In genomic region chr11:103696851-103697564, GRCm38 (mm10) we compare ENCODE assay signal across 7 mouse cellular contexts. TPM values are rescaled to one million over a fixed set of nuclear protein-coding genes. Genes with fewer than 3 reads are reported as not detected.
DNase-seq lines count a peak whose midpoint lies in the region; ATAC-seq lines count a peak whose summit lies in the region.

No protein-coding gene starts in this region.

- no peak for DNase-seq in lung, postnatal 4 days
- DNase-seq in hindbrain, embryonic 14.5 days (ENCODE audit: low spot score): peak; percentile 58
- no peak for DNase-seq in midbrain, embryonic 11.5 days (ENCODE audit: low spot score, missing footprints)
- DNase-seq in retina, embryonic 14.5 days (ENCODE audit: low spot score): no peak
- no peak for DNase-seq in adrenal gland, postnatal 25 days

- H3K9me3 ChIP-seq in lung, embryonic 16.5 days (ENCODE audit: control insufficient read depth, low read length): no peaks in the 10 kb centered on the region
- no peaks in the 10 kb centered on the region for H3K9me3 ChIP-seq in hindbrain, embryonic 14.5 days (ENCODE audit: control insufficient read depth, low read length)
- H3K9me3 ChIP-seq in midbrain, embryonic 11.5 days (ENCODE audit: control insufficient read depth, low read length): no peaks in the 10 kb centered on the region

- ATAC-seq in lung, embryonic 16.5 days (ENCODE audit: low read depth): peak; percentile 59
- ATAC-seq in common myeloid progenitor, adult 5-6 weeks (replicated peaks; ENCODE audit: low read depth, poor library complexity, severe bottlenecking): peak; percentile 48
- no peak for ATAC-seq in hindbrain, embryonic 14.5 days (ENCODE audit: low FRiP score)
- no peak; the same call in 1 of the 2 replicates for ATAC-seq in midbrain, embryonic 11.5 days (ENCODE audit: low FRiP score)

- WGBS in lung, embryonic 16.5 days: under 1% methylated on average over 18 of the region's 18 CpGs
- 2% methylated on average over 18 of the region's 18 CpGs for WGBS in hindbrain, embryonic 14.5 days
- WGBS in midbrain, embryonic 11.5 days: 2% methylated on average over 18 of the region's 18 CpGs

- no peaks in the 10 kb centered on the region for H3K36me3 ChIP-seq in lung, embryonic 16.5 days (ENCODE audit: control insufficient read depth, insufficient read depth, low read length)
- H3K36me3 ChIP-seq in hindbrain, embryonic 14.5 days (replicated peaks; ENCODE audit: control insufficient read depth, insufficient read depth): no peaks in the 10 kb centered on the region
- H3K36me3 ChIP-seq in midbrain, embryonic 11.5 days (ENCODE audit: control insufficient read depth, insufficient read depth, low read length): no peaks in the 10 kb centered on the region

- 0 out of 2 replicates have a peak, but pooled peaks cover 4% of the 10 kb centered on the region for H3K4me1 ChIP-seq in lung, embryonic 16.5 days (replicated peaks; ENCODE audit: control insufficient read depth, insufficient read depth, low read length)
- peaks cover 18% of the 10 kb centered on the region for H3K4me1 ChIP-seq in hindbrain, embryonic 14.5 days (replicated peaks; ENCODE audit: control insufficient read depth, insufficient read depth, low read length)
- H3K4me1 ChIP-seq in midbrain, embryonic 11.5 days (ENCODE audit: control insufficient read depth, insufficient read depth, low read length): peaks cover 4% of the 10 kb centered on the region; the same call in 1 of the 2 replicates

- H3K27ac ChIP-seq in lung, embryonic 16.5 days (ENCODE audit: low read length): peak overlapping the region; percentile 99
- H3K27ac ChIP-seq in hindbrain, embryonic 14.5 days: peak overlapping the region; percentile 98
- H3K27ac ChIP-seq in midbrain, embryonic 11.5 days (ENCODE audit: low read depth, low read length): peak overlapping the region; percentile 89

- H3K4me3 ChIP-seq in lung, embryonic 16.5 days (ENCODE audit: low read length): peak overlapping the region; percentile 94
- H3K4me3 ChIP-seq in hindbrain, embryonic 14.5 days (replicated peaks; ENCODE audit: low read length): peak overlapping the region; percentile 96
- H3K4me3 ChIP-seq in midbrain, embryonic 11.5 days (ENCODE audit: low read depth, low read length): peak overlapping the region; percentile 94

- H3K27me3 ChIP-seq in lung, embryonic 16.5 days (ENCODE audit: control insufficient read depth, insufficient read depth, low read depth, low read length): no peaks in the 10 kb centered on the region
- H3K27me3 ChIP-seq in hindbrain, embryonic 14.5 days (ENCODE audit: control insufficient read depth, insufficient read depth, low read length): no peaks in the 10 kb centered on the region
- H3K27me3 ChIP-seq in midbrain, embryonic 11.5 days (ENCODE audit: control insufficient read depth, insufficient read depth, low read length): no peaks in the 10 kb centered on the region

- peak overlapping the region; percentile 71 for H3K4me2 ChIP-seq in lung, embryonic 16.5 days (ENCODE audit: low read depth, low read length)
- H3K4me2 ChIP-seq in hindbrain, embryonic 14.5 days (replicated peaks): peak overlapping the region; percentile 58
- peak overlapping the region; percentile 67 for H3K4me2 ChIP-seq in midbrain, embryonic 11.5 days

- peak overlapping the region; percentile 92 for H3K9ac ChIP-seq in lung, embryonic 16.5 days (ENCODE audit: low read length)
- peak overlapping the region; percentile 96 for H3K9ac ChIP-seq in hindbrain, embryonic 14.5 days
- H3K9ac ChIP-seq in midbrain, embryonic 11.5 days (ENCODE audit: low read length): peak overlapping the region; percentile 79

RNA-seq across cellular contexts. Expression of gene Gosr2, which starts 0.7 kb away (rescaled TPM):
- polyA plus RNA-seq in lung, embryonic 16.5 days (2015; fragmentation: Nextera tagmentation; extraction: Ambion mirVana): 75.8 and 79.2 TPM in 2 replicates
- total RNA-seq in common myeloid progenitor, adult 5-6 weeks (2017): 35.9 and 42.9 TPM in 2 replicates
- polyA plus RNA-seq in hindbrain, embryonic 14.5 days (2014; fragmentation: Nextera tagmentation; extraction: Ambion mirVana): 93.0 and 97.6 TPM in 2 replicates
- polyA plus RNA-seq in midbrain, embryonic 11.5 days (2014; fragmentation: Nextera tagmentation; extraction: Ambion mirVana): 87.8 and 90.9 TPM in 2 replicates
- 76.0 and 82.7 TPM in 2 replicates for total RNA-seq in adrenal gland, postnatal 25 days (2021)

RNA-seq across cellular contexts. Expression of gene Rprml, which starts 47.6 kb away (rescaled TPM):
- polyA plus RNA-seq in lung, embryonic 16.5 days (2015; fragmentation: Nextera tagmentation; extraction: Ambion mirVana): not detected in 2 replicates
- total RNA-seq in common myeloid progenitor, adult 5-6 weeks (2017): not detected in 2 replicates
- 0.35 TPM in 1 of 2 replicates, not detected in the other for polyA plus RNA-seq in hindbrain, embryonic 14.5 days (2014; fragmentation: Nextera tagmentation; extraction: Ambion mirVana)
- polyA plus RNA-seq in midbrain, embryonic 11.5 days (2014; fragmentation: Nextera tagmentation; extraction: Ambion mirVana): not detected in 2 replicates
- total RNA-seq in adrenal gland, postnatal 25 days (2021): 0.64 TPM in 1 of 2 replicates, not detected in the other

RNA-seq across cellular contexts. Expression of gene Wnt9b, which starts 52.6 kb away (rescaled TPM):
- polyA plus RNA-seq in lung, embryonic 16.5 days (2015; fragmentation: Nextera tagmentation; extraction: Ambion mirVana): 0.10 TPM in 1 of 2 replicates, not detected in the other
- total RNA-seq in common myeloid progenitor, adult 5-6 weeks (2017): not detected in 2 replicates
- 0.16 and 0.19 TPM in 2 replicates for polyA plus RNA-seq in hindbrain, embryonic 14.5 days (2014; fragmentation: Nextera tagmentation; extraction: Ambion mirVana)
- polyA plus RNA-seq in midbrain, embryonic 11.5 days (2014; fragmentation: Nextera tagmentation; extraction: Ambion mirVana): 0.25 and 0.36 TPM in 2 replicates
- total RNA-seq in adrenal gland, postnatal 25 days (2021): 0.12 TPM in 1 of 2 replicates, not detected in the other

RNA-seq across cellular contexts. Expression of gene Lyzl6, which starts 58.3 kb away (rescaled TPM):
- not detected in 2 replicates for polyA plus RNA-seq in lung, embryonic 16.5 days (2015; fragmentation: Nextera tagmentation; extraction: Ambion mirVana)
- total RNA-seq in common myeloid progenitor, adult 5-6 weeks (2017): not detected in 2 replicates
- not detected in 2 replicates for polyA plus RNA-seq in hindbrain, embryonic 14.5 days (2014; fragmentation: Nextera tagmentation; extraction: Ambion mirVana)
- not detected in 2 replicates for polyA plus RNA-seq in midbrain, embryonic 11.5 days (2014; fragmentation: Nextera tagmentation; extraction: Ambion mirVana)
- total RNA-seq in adrenal gland, postnatal 25 days (2021): not detected in 2 replicates

Comparison
In these comparisons a context has a peak if more than half of its experiments do, and no peak if none do; other contexts are left out.
1. ATAC-seq: peak in lung, embryonic 16.5 days (single experiment) and common myeloid progenitor, adult 5-6 weeks (single experiment); none in hindbrain, embryonic 14.5 days (single experiment) and midbrain, embryonic 11.5 days (single experiment).
2. Peak in every context shown above with its lines, with median percentiles within 50 percentile points of each other: H3K27ac ChIP-seq, H3K4me2 ChIP-seq, H3K4me3 ChIP-seq and H3K9ac ChIP-seq.